ENCODE assay signal across 10 mouse cellular contexts in the genomic region with DNA sequence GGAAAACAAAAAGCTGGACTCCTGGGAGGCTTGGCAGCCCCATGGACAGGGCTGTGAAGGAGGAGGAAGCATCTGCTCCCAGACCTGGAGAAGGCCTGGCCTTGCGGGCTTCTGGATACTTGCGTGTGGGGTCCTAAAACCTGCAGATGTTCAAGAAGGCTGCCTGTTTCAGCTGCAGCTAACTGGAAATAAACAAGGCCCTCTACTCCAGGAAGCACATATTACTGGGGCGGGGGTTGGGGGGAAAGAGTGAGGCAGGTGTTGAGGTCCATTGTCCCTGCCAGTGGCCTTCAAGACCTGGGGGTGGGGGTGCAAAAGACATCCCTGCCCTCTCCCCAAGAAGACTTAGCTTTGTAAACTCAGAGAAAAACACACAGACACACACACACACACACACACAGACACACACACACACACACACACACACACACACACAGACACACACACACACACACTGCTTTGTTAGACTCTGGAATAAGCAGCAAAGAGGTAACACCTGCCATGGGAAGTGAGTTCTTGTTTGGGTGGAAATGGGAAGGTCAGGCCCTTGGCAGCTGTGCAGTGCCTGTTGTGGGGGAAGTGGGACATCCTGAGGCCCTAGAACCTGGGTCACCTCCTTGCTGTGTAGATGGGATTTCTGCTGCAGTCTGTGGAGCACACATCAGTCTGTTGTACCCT. TPM values are rescaled to one million over a fixed set of nuclear protein-coding genes. Genes with fewer than 3 reads are reported as not detected.
DNase-seq lines count a peak whose midpoint lies in the region; ATAC-seq and TF ChIP-seq lines count a peak whose summit lies in the region.
"Had no signal": no experiment of that assay in that cellular context is flagged by ENCODE, and none has a peak within 500 bp of the region (broad histone marks: within the 10 kb centered on the region; RNA-seq: fewer than 3 reads in every experiment).

No protein-coding gene starts in this region.

- no peaks in the 10 kb centered on the region for H3K36me3 ChIP-seq in heart, embryonic 16.5 days (ENCODE audit: control insufficient read depth, insufficient read depth)
- H3K36me3 ChIP-seq in limb, embryonic 12.5 days, result 0 out of 2 replicates have a peak, but pooled peaks cover 4% of the 10 kb centered on the region

- 0 out of 2 replicates have a peak, but pooled peaks cover 7% of the 10 kb centered on the region for H3K4me1 ChIP-seq in heart, embryonic 16.5 days (ENCODE audit: control insufficient read depth, insufficient read depth, low read length)
- H3K4me1 ChIP-seq in limb, embryonic 12.5 days (replicated peaks), result peaks cover 28% of the 10 kb centered on the region

- 81% methylated on average over 3 of the region's 3 CpGs for WGBS in heart, embryonic 16.5 days
- 76% methylated on average over 3 of the region's 3 CpGs for WGBS in limb, embryonic 12.5 days

- H3K27me3 ChIP-seq in heart, embryonic 16.5 days (ENCODE audit: control insufficient read depth, insufficient read depth, low read length), result no peaks in the 10 kb centered on the region
- H3K27me3 ChIP-seq in limb, embryonic 12.5 days, result peaks cover 3% of the 10 kb centered on the region

- no peak for TF ChIP-seq CTCF in gastrocnemius, adult 2 months (IDR thresholded peaks at IDR 0.05)

- intact Hi-C loops in gastrocnemius, adult 2 months (cut with DNase I), result no loop called here

- peak; percentile 26 for ATAC-seq in heart, embryonic 16.5 days (replicated peaks; ENCODE audit: extremely low read depth, insufficient read depth, low FRiP score)
- no peak for ATAC-seq in limb, embryonic 12.5 days (ENCODE audit: insufficient number of reproducible peaks, insufficient read depth, low FRiP score, low TSS enrichment, low read depth)

- no peak overlapping the region for H3K9ac ChIP-seq in heart, embryonic 16.5 days (ENCODE audit: low read length)
- H3K9ac ChIP-seq in limb, embryonic 12.5 days (replicated peaks), result no peak overlapping the region

- DNase-seq in gastrocnemius, adult 2 months, result no peak
- no peak for DNase-seq in gastrocnemius, postnatal 4 days (ENCODE audit: low spot score in 2 of 2)
- DNase-seq in 416B (ENCODE audit: low read depth), result peak; percentile 32
- DNase-seq in spleen, adult 12 weeks (ENCODE audit: low spot score), result no peak
- DNase-seq in right cerebral cortex, adult 2 months (ENCODE audit: low spot score in 2 of 2), result no peak
- DNase-seq in gastrocnemius, adult 18-20 months (ENCODE audit: low spot score), result no peak
- DNase-seq: cerebellum, adult 9-11 months had no signal

- no peaks in the 10 kb centered on the region for H3K9me3 ChIP-seq in heart, embryonic 16.5 days (replicated peaks; ENCODE audit: control insufficient read depth, low read length)
- H3K9me3 ChIP-seq in limb, embryonic 12.5 days, result no peaks in the 10 kb centered on the region

- no peak overlapping the region for H3K4me2 ChIP-seq in heart, embryonic 16.5 days (ENCODE audit: low read depth, low read length)
- H3K4me2 ChIP-seq in limb, embryonic 12.5 days, result no peak overlapping the region

- H3K4me3 ChIP-seq in gastrocnemius, adult 2 months, result no peak overlapping the region
- H3K4me3 ChIP-seq in heart, embryonic 16.5 days (ENCODE audit: low read length), result no peak overlapping the region
- H3K4me3 ChIP-seq in limb, embryonic 12.5 days (replicated peaks), result no peak overlapping the region

- H3K27ac ChIP-seq in gastrocnemius, adult 2 months, result peak overlapping the region; percentile 85
- H3K27ac ChIP-seq in heart, embryonic 16.5 days (ENCODE audit: low read length), result peak overlapping the region; percentile 85
- H3K27ac ChIP-seq in limb, embryonic 12.5 days, result peak overlapping the region; percentile 68

RNA-seq across cellular contexts. Expression of gene Gm29797, which starts 5.9 kb away (rescaled TPM):
- total RNA-seq in gastrocnemius, adult 2 months (2021), result not detected
- under 1 TPM in 1 of 2 experiments, not detected in 1; 0.36 TPM for total RNA-seq in gastrocnemius, postnatal 4 days (2021)
- not detected in 2 replicates for polyA plus RNA-seq in heart, embryonic 16.5 days (2015; fragmentation: Nextera tagmentation; extraction: Ambion mirVana)
- 0.29 and 0.58 TPM in 2 replicates for polyA plus RNA-seq in limb, embryonic 12.5 days (2016; fragmentation: Nextera tagmentation; extraction: Ambion mirVana)
- not detected for total RNA-seq in gastrocnemius, adult 18-20 months (2021)
- polyA plus RNA-seq: testis, adult 2 months had no signal

RNA-seq across cellular contexts. Expression of gene Sox18, which starts 8.7 kb away (rescaled TPM):
- 10 to 100 TPM; 10.4 to 15.3 TPM for total RNA-seq in gastrocnemius, adult 2 months (2021)
- total RNA-seq in gastrocnemius, postnatal 4 days (2021), result 10 to 100 TPM; 33.9 to 34.4 TPM
- polyA plus RNA-seq in heart, embryonic 16.5 days (2015; fragmentation: Nextera tagmentation; extraction: Ambion mirVana), result 53.6 and 55.9 TPM in 2 replicates
- polyA plus RNA-seq in limb, embryonic 12.5 days (2016; fragmentation: Nextera tagmentation; extraction: Ambion mirVana), result 22.4 and 23.4 TPM in 2 replicates
- total RNA-seq in gastrocnemius, adult 18-20 months (2021), result 10 to 100 TPM in 1 of 2 experiments, 1 to 10 TPM in 1; 9.7 to 22.1 TPM

RNA-seq across cellular contexts. Expression of gene Tcea2, which starts 17.4 kb away (rescaled TPM):
- 1 to 10 TPM; 6.9 to 7.6 TPM for total RNA-seq in gastrocnemius, adult 2 months (2021)
- 1 to 10 TPM; 7.5 to 9.7 TPM for total RNA-seq in gastrocnemius, postnatal 4 days (2021)
- 17.6 and 19.6 TPM in 2 replicates for polyA plus RNA-seq in heart, embryonic 16.5 days (2015; fragmentation: Nextera tagmentation; extraction: Ambion mirVana)
- 31.6 and 33.3 TPM in 2 replicates for polyA plus RNA-seq in limb, embryonic 12.5 days (2016; fragmentation: Nextera tagmentation; extraction: Ambion mirVana)
- total RNA-seq in gastrocnemius, adult 18-20 months (2021), result 1 to 10 TPM; 6.6 to 6.9 TPM

RNA-seq across cellular contexts. Expression of gene Rgs19, which starts 31.0 kb away (rescaled TPM):
- 1 to 10 TPM; 2.7 to 2.8 TPM for total RNA-seq in gastrocnemius, adult 2 months (2021)
- 10 to 100 TPM; 16.4 to 20.1 TPM for total RNA-seq in gastrocnemius, postnatal 4 days (2021)
- polyA plus RNA-seq in heart, embryonic 16.5 days (2015; fragmentation: Nextera tagmentation; extraction: Ambion mirVana), result 34.5 and 40.2 TPM in 2 replicates
- polyA plus RNA-seq in limb, embryonic 12.5 days (2016; fragmentation: Nextera tagmentation; extraction: Ambion mirVana), result 71.0 and 88.8 TPM in 2 replicates
- total RNA-seq in gastrocnemius, adult 18-20 months (2021), result 1 to 10 TPM; 2.4 to 4.3 TPM

RNA-seq across cellular contexts. Expression of gene Lkaaear1, which starts 35.5 kb away (rescaled TPM):
- total RNA-seq in gastrocnemius, adult 2 months (2021), result not detected
- total RNA-seq in gastrocnemius, postnatal 4 days (2021), result not detected
- polyA plus RNA-seq in heart, embryonic 16.5 days (2015; fragmentation: Nextera tagmentation; extraction: Ambion mirVana), result not detected in 2 replicates
- not detected in 2 replicates for polyA plus RNA-seq in limb, embryonic 12.5 days (2016; fragmentation: Nextera tagmentation; extraction: Ambion mirVana)
- total RNA-seq in gastrocnemius, adult 18-20 months (2021), result not detected
